Mouse (Mus musculus) intestine, embryonic 14.5 days (tissue): ENCODE data around the gene Olfr1284. TPM values are rescaled to one million over a fixed set of nuclear protein-coding genes. Genes with fewer than 3 reads are reported as not detected.
"Not testable (repeated sequence)": the region's sequence is repeated elsewhere in the genome, so short reads cannot be mapped to it uniquely, and the experiment has no call there.

Experiments used
- ATAC-seq: fragments of 200-750 bp; cut with Nextera tagmentation; replicated peaks from 2 replicates; pipeline ENCODE4 v1.8.0; 2017; ENCODE audit warnings: low read depth, moderate number of reproducible peaks, moderate TSS enrichment, moderate library complexity; ENCODE audit not compliant: low FRiP score, low TSS enrichment
- DNase-seq: peaks from one replicate; pipeline ENCODE4 v3.0.0-alpha.2; 2018; ENCODE audit warnings: low spot score
- H3K27ac ChIP-seq: fragments of 300-500 bp; sonication (generic); 2 replicates; pipeline ENCODE4 v1.5.1; 2014; ENCODE audit warnings: low read depth, mild to moderate bottlenecking, control low read depth
- H3K27me3 ChIP-seq: fragments of 300-500 bp; sonication (generic); replicated peaks from 2 replicates; pipeline ENCODE4 v1.6.1; 2014; ENCODE audit warnings: low read length, control low read depth; ENCODE audit not compliant: control insufficient read depth, insufficient read depth
- H3K36me3 ChIP-seq: fragments of 300-500 bp; sonication (generic); 2 replicates; pipeline ENCODE4 v1.6.1; 2014; ENCODE audit warnings: low read length, control low read depth; ENCODE audit not compliant: control insufficient read depth, insufficient read depth
- H3K4me1 ChIP-seq: fragments of 300-500 bp; sonication (generic); replicated peaks from 2 replicates; pipeline ENCODE4 v1.6.1; 2014; ENCODE audit warnings: low read length, control low read depth, mixed read lengths; ENCODE audit not compliant: control insufficient read depth, insufficient read depth
- H3K4me2 ChIP-seq: fragments of 300-500 bp; sonication (generic); 2 replicates; pipeline ENCODE4 v1.6.1; 2014; ENCODE audit warnings: low read length
- H3K4me3 ChIP-seq: fragments of 300-500 bp; sonication (generic); 2 replicates; pipeline ENCODE4 v1.5.1; 2014; ENCODE audit warnings: low read depth, low read length, control low read depth, mixed read lengths
- H3K9ac ChIP-seq: fragments of 300-500 bp; sonication (generic); 2 replicates; pipeline ENCODE4 v1.6.1; 2014; ENCODE audit warnings: mild to moderate bottlenecking, low read length
- H3K9me3 ChIP-seq: fragments of 300-500 bp; sonication (generic); 2 replicates; pipeline ENCODE4 v1.6.1; 2016; ENCODE audit warnings: low read length, control low read depth; ENCODE audit not compliant: control insufficient read depth
- WGBS: fragments of 180-500 bp; shearing (Covaris S2); extraction: QIAGEN DNeasy Blood & Tissue Kit; methylation state at CpG from one replicate; pipeline ENCODE4 v1.1.7; 2014; 5-methylcytosine and 5-hydroxymethylcytosine counted together
- polyA plus RNA-seq: library from polyadenylated mRNA; unstranded; fragments of >200 nt; fragmentation: Nextera tagmentation; extraction: Ambion mirVana; gene quantifications from 2 replicates; pipeline ENCODE4 v1.2.1, GENCODE M21; 2014

The Olfr1284 gene
- not detected in 2 replicates for polyA plus RNA-seq

GRCm38 (mm10) chr2:111375222-111375621 lies at the start of gene Olfr1284:
Olfr1284 (plus strand) TSS chr2:111375522.
- Histone ChIP-seq H3K9ac (no peak within 1 kb of the TSS), H3K4me1 (no peaks in the 10 kb centered on the region), H3K4me2 (no peak within 1 kb of the TSS), H3K4me3 (no peak within 1 kb of the TSS), H3K9me3 (no peaks in the 10 kb centered on the region), H3K36me3 (no peaks in the 10 kb centered on the region), H3K27me3 (no peaks in the 10 kb centered on the region), H3K27ac (no peak within 1 kb of the TSS)
- WGBS, result 91% methylated on average over 1 of the region's 1 CpGs
- DNase-seq (no peak), ATAC-seq (no peak)

- ATAC-seq, result no peak
- H3K9me3 ChIP-seq, result no peaks in the 10 kb centered on the region
- WGBS, result 77% methylated on average over 2 of the region's 2 CpGs
Measured at GRCm38 (mm10) chr2:111326220-111326619, 49.1 kb upstream of the Olfr1284 start, which contains the start of gene Olfr1281. Olfr1281 (plus strand) TSS chr2:111326520.

DNA sequence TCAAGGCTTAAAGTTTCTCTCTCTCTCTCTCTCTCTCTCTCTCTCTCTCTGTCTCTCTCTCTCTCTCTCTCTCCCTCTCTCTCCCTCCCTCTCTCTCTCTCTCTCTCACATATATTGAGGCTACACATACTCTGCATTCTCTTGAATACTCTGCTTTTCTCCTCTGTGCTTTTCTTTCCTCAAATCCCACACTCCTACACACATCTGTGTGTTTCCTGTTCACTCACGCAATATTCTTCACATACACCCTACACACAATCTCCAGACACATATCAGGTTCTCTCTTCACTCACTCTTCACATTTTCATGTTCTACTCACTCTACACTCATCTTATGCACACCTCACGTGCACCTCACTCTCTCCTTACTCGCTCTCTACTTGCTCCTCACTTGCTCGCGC lies 41.6 kb upstream of the Olfr1284 start:
- ATAC-seq, H3K4me3 ChIP-seq: not testable (repeated sequence)
- WGBS, result 92% methylated on average over 5 of the region's 5 CpGs

More at GRCm38 (mm10) chr2:111326220-111326619, 49.1 kb upstream of the Olfr1284 start, which contains the start of gene Olfr1281:
- no peak within 1 kb of the TSS for H3K9ac ChIP-seq
- H3K36me3 ChIP-seq, result no peaks in the 10 kb centered on the region
- no peak within 1 kb of the TSS for H3K27ac ChIP-seq
- H3K4me3 ChIP-seq, result no peak within 1 kb of the TSS
- no peak within 1 kb of the TSS for H3K4me2 ChIP-seq
- H3K27me3 ChIP-seq, result no peaks in the 10 kb centered on the region
- H3K4me1 ChIP-seq, result no peaks in the 10 kb centered on the region
- no peak for DNase-seq

GRCm38 (mm10) chr2:111335976-111336375 lies 39.3 kb upstream of the Olfr1284 start, which contains the start of gene Olfr1282:
Olfr1282 (minus strand) TSS chr2:111336076.
- Histone ChIP-seq H3K4me2 (no peak within 1 kb of the TSS), H3K27me3 (no peaks in the 10 kb centered on the region), H3K9ac (no peak within 1 kb of the TSS), H3K4me1 (no peaks in the 10 kb centered on the region), H3K36me3 (no peaks in the 10 kb centered on the region), H3K27ac (no peak within 1 kb of the TSS), H3K4me3 (no peak within 1 kb of the TSS), H3K9me3 (no peaks in the 10 kb centered on the region)
- DNase-seq (no peak), ATAC-seq (no peak)
- WGBS, result 69% methylated on average over 2 of the region's 2 CpGs

More for the DNA sequence above, 41.6 kb upstream of the Olfr1284 start:
- H3K27me3 ChIP-seq, H3K36me3 ChIP-seq, H3K4me2 ChIP-seq, H3K27ac ChIP-seq, H3K9me3 ChIP-seq, H3K4me1 ChIP-seq, H3K9ac ChIP-seq, DNase-seq: not testable (repeated sequence)

DNA sequence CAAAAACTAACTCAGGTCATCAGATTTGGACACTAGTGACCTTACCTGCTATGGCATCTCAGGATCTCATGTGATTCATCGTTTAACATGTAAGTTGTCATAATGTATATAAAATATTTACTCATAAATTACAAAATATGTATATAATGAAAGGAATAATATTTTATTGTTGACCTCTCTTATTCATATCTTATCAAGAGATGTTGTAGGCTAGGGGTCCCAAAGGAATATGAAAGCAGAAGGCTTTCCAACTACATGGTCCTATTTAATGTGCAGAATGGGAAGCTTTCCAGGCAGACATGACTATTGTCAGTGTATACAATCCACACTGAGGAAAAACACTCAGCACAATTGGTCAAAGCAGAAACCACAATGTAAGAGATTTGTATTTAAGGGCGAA lies 8.8 kb upstream of the Olfr1284 start, which contains the start of gene Olfr1283:
Gene Olfr1283, plus strand, starts transcription at position 301 of the 400 bp plus-strand sequence.
- no peak within 1 kb of the TSS for H3K27ac ChIP-seq
- no peak for ATAC-seq
- WGBS, result 85% methylated on average over 2 of the region's 2 CpGs
- H3K4me2 ChIP-seq, result no peak within 1 kb of the TSS
- no peaks in the 10 kb centered on the region for H3K9me3 ChIP-seq
- H3K36me3 ChIP-seq, result no peaks in the 10 kb centered on the region
- DNase-seq, result no peak
- no peaks in the 10 kb centered on the region for H3K4me1 ChIP-seq
- no peak within 1 kb of the TSS for H3K4me3 ChIP-seq
- H3K27me3 ChIP-seq, result no peaks in the 10 kb centered on the region
- no peak within 1 kb of the TSS for H3K9ac ChIP-seq

GRCm38 (mm10) chr2:111422931-111423330 lies 47.6 kb downstream of the Olfr1284 start, which contains the start of gene Olfr1286:
Olfr1286 (minus strand) TSS chr2:111423115.
- Histone ChIP-seq H3K4me2 (no peak within 1 kb of the TSS), H3K27me3 (no peaks in the 10 kb centered on the region), H3K4me3 (no peak within 1 kb of the TSS), H3K4me1 (no peaks in the 10 kb centered on the region), H3K36me3 (no peaks in the 10 kb centered on the region), H3K9ac (no peak within 1 kb of the TSS), H3K27ac (no peak within 1 kb of the TSS), H3K9me3 (no peaks in the 10 kb centered on the region)
- WGBS, result 51% methylated on average over 1 of the region's 1 CpGs
- DNase-seq (no peak), ATAC-seq (no peak)

Other genes with a start within 250 kb of the Olfr1284 start
- gene Gm15130, start 222.6 kb upstream of the Olfr1284 start, polyA plus RNA-seq, result not detected in 2 replicates
- not detected in 2 replicates for gene 4930430A15Rik, start 145.9 kb upstream of the Olfr1284 start, polyA plus RNA-seq
- gene Olfr1275, start 140.2 kb upstream of the Olfr1284 start, polyA plus RNA-seq, result not detected in 2 replicates
- not detected in 2 replicates for gene Olfr1276, start 121.0 kb upstream of the Olfr1284 start, polyA plus RNA-seq
- gene Olfr1277, start 101.4 kb upstream of the Olfr1284 start, polyA plus RNA-seq, result not detected in 2 replicates
- not detected in 2 replicates for gene Olfr1278, start 85.4 kb upstream of the Olfr1284 start, polyA plus RNA-seq
- not detected in 2 replicates for gene Olfr1279, start 74.9 kb upstream of the Olfr1284 start, polyA plus RNA-seq
- not detected in 2 replicates for gene Olfr1280, start 61.5 kb upstream of the Olfr1284 start, polyA plus RNA-seq
- not detected in 2 replicates for gene Olfr1281, start 49.0 kb upstream of the Olfr1284 start, polyA plus RNA-seq
- not detected in 2 replicates for gene Olfr1282, start 39.4 kb upstream of the Olfr1284 start, polyA plus RNA-seq
- not detected in 2 replicates for gene Olfr1283, start 8.7 kb upstream of the Olfr1284 start, polyA plus RNA-seq
- not detected in 2 replicates for gene Olfr1286, start 47.6 kb downstream of the Olfr1284 start, polyA plus RNA-seq
- not detected in 2 replicates for gene Olfr1287, start 73.6 kb downstream of the Olfr1284 start, polyA plus RNA-seq
- not detected in 2 replicates for gene Olfr1288, start 98.6 kb downstream of the Olfr1284 start, polyA plus RNA-seq
- not detected in 2 replicates for gene Olfr1289, start 105.3 kb downstream of the Olfr1284 start, polyA plus RNA-seq
- gene Olfr1290, start 118.3 kb downstream of the Olfr1284 start, polyA plus RNA-seq, result not detected in 2 replicates
- not detected in 2 replicates for gene Olfr1291-ps1, start 121.7 kb downstream of the Olfr1284 start, polyA plus RNA-seq
- gene Olfr1293-ps, start 149.7 kb downstream of the Olfr1284 start, polyA plus RNA-seq, result not detected in 2 replicates
- gene Olfr1294, start 164.8 kb downstream of the Olfr1284 start, polyA plus RNA-seq, result not detected in 2 replicates
- gene Olfr1295, start 194.2 kb downstream of the Olfr1284 start, polyA plus RNA-seq, result not detected in 2 replicates